Mouse (Mus musculus): ENCODE results near the gene Rtn1.

Gene Rtn1

GRCm38 (mm10) chr12:72408954-72409353 is at the start of gene Rtn1:
Gene Rtn1, minus strand, starts transcription at chr12:72409054.
- DNase-seq (ENCODE audit: low read depth), result no peak

- DNase-seq (ENCODE audit: low read depth), result no peak
Observed at GRCm38 (mm10) chr12:72453941-72454340, 45.1 kb upstream of the Rtn1 start.

- DNase-seq (ENCODE audit: low read depth), result no peak
Observed at GRCm38 (mm10) chr12:72441839-72442576, 33.2 kb upstream of the Rtn1 start, which contains the start of gene Lrrc9. Gene Lrrc9, plus strand, starts transcription at chr12:72441866.

- no peak for DNase-seq (ENCODE audit: low read depth)
Observed at GRCm38 (mm10) chr12:72438961-72439480, 30.2 kb upstream of the Rtn1 start.

GRCm38 (mm10) chr12:72437676-72438341 is 29.0 kb upstream of the Rtn1 start:
- no peak for DNase-seq (ENCODE audit: low read depth)

GRCm38 (mm10) chr12:72433241-72433865 is 24.5 kb upstream of the Rtn1 start:
- DNase-seq (ENCODE audit: low read depth), result no peak

GRCm38 (mm10) chr12:72432209-72432608 is 23.4 kb upstream of the Rtn1 start:
- DNase-seq (ENCODE audit: low read depth), result peak; percentile 5

GRCm38 (mm10) chr12:72427722-72428126 is 18.9 kb upstream of the Rtn1 start:
- DNase-seq (ENCODE audit: low read depth), result peak; percentile 76

GRCm38 (mm10) chr12:72422681-72423080 is 13.8 kb upstream of the Rtn1 start:
- DNase-seq (ENCODE audit: low read depth), result peak; percentile 63

GRCm38 (mm10) chr12:72417762-72418161 is 8.9 kb upstream of the Rtn1 start:
- peak; percentile 38 for DNase-seq (ENCODE audit: low read depth)

GRCm38 (mm10) chr12:72408111-72408891 is 553 bp downstream of the Rtn1 start:
- no peak for DNase-seq (ENCODE audit: low read depth)

- DNase-seq (ENCODE audit: low read depth), result no peak
Observed at GRCm38 (mm10) chr12:72407721-72408110, 1.1 kb downstream of the Rtn1 start.

- DNase-seq (ENCODE audit: low read depth), result no peak
Observed at GRCm38 (mm10) chr12:72407146-72407545, 1.7 kb downstream of the Rtn1 start.

GRCm38 (mm10) chr12:72405031-72405430 is 3.8 kb downstream of the Rtn1 start:
- DNase-seq (ENCODE audit: low read depth), result no peak

- DNase-seq (ENCODE audit: low read depth), result peak; percentile 5
Observed at GRCm38 (mm10) chr12:72393046-72393805, 15.6 kb downstream of the Rtn1 start.

GRCm38 (mm10) chr12:72390346-72390745 is 18.5 kb downstream of the Rtn1 start:
- no peak for DNase-seq (ENCODE audit: low read depth)

GRCm38 (mm10) chr12:72389377-72390103 is 19.3 kb downstream of the Rtn1 start:
- no peak for DNase-seq (ENCODE audit: low read depth)

GRCm38 (mm10) chr12:72388835-72389234 is 20.0 kb downstream of the Rtn1 start:
- DNase-seq (ENCODE audit: low read depth), result no peak

- DNase-seq (ENCODE audit: low read depth), result no peak
Observed at GRCm38 (mm10) chr12:72388135-72388534, 20.7 kb downstream of the Rtn1 start.

GRCm38 (mm10) chr12:72376309-72376708 is 32.5 kb downstream of the Rtn1 start:
- no peak for DNase-seq (ENCODE audit: low read depth)

Measured in NIH3T3 (cell line).